ENCODE assay signal across 12 mouse cellular contexts in the genomic region with DNA sequence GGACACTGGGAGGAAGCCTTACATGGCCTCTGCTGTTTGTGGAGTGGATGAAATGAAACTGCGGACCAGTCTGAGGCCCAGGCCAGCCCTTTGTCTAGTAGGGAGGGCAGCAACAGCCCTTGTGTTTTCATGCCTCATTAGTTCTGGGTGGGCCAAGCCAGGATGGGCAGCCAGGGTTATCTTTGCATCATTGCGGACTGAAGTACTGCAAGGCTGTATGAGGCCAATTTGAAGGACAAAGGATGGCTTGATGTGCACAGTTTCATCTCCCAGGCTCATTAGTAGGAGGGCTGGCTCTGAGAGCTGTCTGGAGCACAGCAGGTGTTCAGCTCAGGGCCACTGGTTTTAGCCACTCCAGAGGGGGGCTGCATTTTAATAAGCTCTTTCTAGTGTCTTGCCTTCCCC.
DNase-seq lines count a peak whose midpoint lies in the region; ATAC-seq lines count a peak whose summit lies in the region.
"Had no signal": no experiment of that assay in that cellular context is flagged by ENCODE, and none has a peak within 500 bp of the region (broad histone marks: within the 10 kb centered on the region; RNA-seq: fewer than 3 reads in every experiment).

No protein-coding gene starts in this region.

- peaks cover 8% of the 10 kb centered on the region for H3K4me1 ChIP-seq in kidney, embryonic 14.5 days (ENCODE audit: control insufficient read depth, insufficient read depth, low read length)
- H3K4me1 ChIP-seq in embryonic facial prominence, embryonic 11.5 days (ENCODE audit: control insufficient read depth, insufficient read depth, low read length) = no peaks in the 10 kb centered on the region
- peaks cover 7% of the 10 kb centered on the region for H3K4me1 ChIP-seq in hindbrain, embryonic 16.5 days (ENCODE audit: control insufficient read depth, insufficient read depth, low read depth, low read length)
- H3K4me1 ChIP-seq in neural tube, embryonic 14.5 days (ENCODE audit: control insufficient read depth, insufficient read depth, low read length) = peaks cover 8% of the 10 kb centered on the region
- H3K4me1 ChIP-seq in liver, embryonic 12.5 days = no peaks in the 10 kb centered on the region
- H3K4me1 ChIP-seq: embryonic facial prominence, embryonic 13.5 days had no signal

- H3K9me3 ChIP-seq in kidney, embryonic 14.5 days (ENCODE audit: control insufficient read depth, low read length) = no peaks in the 10 kb centered on the region
- H3K9me3 ChIP-seq in embryonic facial prominence, embryonic 11.5 days (replicated peaks; ENCODE audit: control insufficient read depth, low read length) = no peaks in the 10 kb centered on the region
- no peaks in the 10 kb centered on the region for H3K9me3 ChIP-seq in hindbrain, embryonic 16.5 days (ENCODE audit: control insufficient read depth, low read length)
- H3K9me3 ChIP-seq in neural tube, embryonic 14.5 days (ENCODE audit: control insufficient read depth, low read length) = no peaks in the 10 kb centered on the region
- no peaks in the 10 kb centered on the region for H3K9me3 ChIP-seq in liver, embryonic 12.5 days (replicated peaks)
- H3K9me3 ChIP-seq: embryonic facial prominence, embryonic 13.5 days had no signal

- H3K27me3 ChIP-seq in kidney, embryonic 14.5 days (ENCODE audit: control insufficient read depth, insufficient read depth, low read length) = no peaks in the 10 kb centered on the region
- no peaks in the 10 kb centered on the region for H3K27me3 ChIP-seq in embryonic facial prominence, embryonic 11.5 days (ENCODE audit: control insufficient read depth, insufficient read depth, low read length)
- no peaks in the 10 kb centered on the region for H3K27me3 ChIP-seq in hindbrain, embryonic 16.5 days (replicated peaks; ENCODE audit: control insufficient read depth, insufficient read depth, low read length)
- no peaks in the 10 kb centered on the region for H3K27me3 ChIP-seq in neural tube, embryonic 14.5 days (ENCODE audit: control insufficient read depth, insufficient read depth, low read length)
- no peaks in the 10 kb centered on the region for H3K27me3 ChIP-seq in liver, embryonic 12.5 days (replicated peaks)
- H3K27me3 ChIP-seq: embryonic facial prominence, embryonic 13.5 days had no signal

- no peak overlapping the region for H3K27ac ChIP-seq in kidney, embryonic 14.5 days (ENCODE audit: low read depth, low read length)
- H3K27ac ChIP-seq in embryonic facial prominence, embryonic 11.5 days (replicated peaks; ENCODE audit: low read depth, low read length) = no peak overlapping the region
- no peak overlapping the region for H3K27ac ChIP-seq in hindbrain, embryonic 16.5 days (ENCODE audit: low read depth, low read length)
- peak overlapping the region; percentile 55; the same call in 1 of the 2 replicates for H3K27ac ChIP-seq in neural tube, embryonic 14.5 days (ENCODE audit: low read depth, low read length)
- H3K27ac ChIP-seq in liver, embryonic 12.5 days = no peak overlapping the region
- H3K27ac ChIP-seq: embryonic facial prominence, embryonic 13.5 days had no signal

- peak; percentile 64 for ATAC-seq in kidney, embryonic 14.5 days (ENCODE audit: low FRiP score, low TSS enrichment)
- ATAC-seq in embryonic facial prominence, embryonic 11.5 days (replicated peaks; ENCODE audit: insufficient number of reproducible peaks, low FRiP score, low TSS enrichment, low read depth) = peak; percentile 67; the same call in 1 of the 2 replicates
- ATAC-seq in hindbrain, embryonic 16.5 days = peak; percentile 63
- peak; percentile 65 for ATAC-seq in neural tube, embryonic 14.5 days (ENCODE audit: low read depth)
- no peak for ATAC-seq in liver, embryonic 12.5 days

- WGBS in kidney, embryonic 14.5 days = 46% methylated on average over 2 of the region's 2 CpGs
- 24% methylated on average over 2 of the region's 2 CpGs for WGBS in embryonic facial prominence, embryonic 11.5 days
- WGBS in hindbrain, embryonic 16.5 days = 16% methylated on average over 2 of the region's 2 CpGs
- WGBS in neural tube, embryonic 14.5 days = 13% methylated on average over 2 of the region's 2 CpGs
- WGBS in liver, embryonic 12.5 days (ENCODE audit: insufficient replicate concordance) = 46% methylated on average over 2 of the region's 2 CpGs

- no peak overlapping the region for H3K4me3 ChIP-seq in kidney, embryonic 14.5 days (ENCODE audit: low read length)
- H3K4me3 ChIP-seq in embryonic facial prominence, embryonic 11.5 days (ENCODE audit: low read depth, low read length) = no peak overlapping the region
- H3K4me3 ChIP-seq in hindbrain, embryonic 16.5 days (ENCODE audit: low read length) = no peak overlapping the region
- no peak overlapping the region for H3K4me3 ChIP-seq in neural tube, embryonic 14.5 days (ENCODE audit: low read depth, low read length)
- no peak overlapping the region for H3K4me3 ChIP-seq in liver, embryonic 12.5 days
- H3K4me3 ChIP-seq: embryonic facial prominence, embryonic 13.5 days had no signal

- no peak overlapping the region for H3K4me2 ChIP-seq in kidney, embryonic 14.5 days (replicated peaks; ENCODE audit: low read depth, low read length)
- no peak overlapping the region for H3K4me2 ChIP-seq in embryonic facial prominence, embryonic 11.5 days (ENCODE audit: low read depth, low read length)
- H3K4me2 ChIP-seq in hindbrain, embryonic 16.5 days (ENCODE audit: low read length) = no peak overlapping the region
- H3K4me2 ChIP-seq in neural tube, embryonic 14.5 days (ENCODE audit: low read depth, low read length) = no peak overlapping the region
- H3K4me2 ChIP-seq in liver, embryonic 12.5 days = no peak overlapping the region
- H3K4me2 ChIP-seq: embryonic facial prominence, embryonic 13.5 days had no signal

- H3K9ac ChIP-seq in kidney, embryonic 14.5 days (ENCODE audit: low read depth, low read length) = no peak overlapping the region
- no peak overlapping the region for H3K9ac ChIP-seq in embryonic facial prominence, embryonic 11.5 days (replicated peaks; ENCODE audit: low read length)
- H3K9ac ChIP-seq in hindbrain, embryonic 16.5 days (ENCODE audit: low read depth, low read length) = no peak overlapping the region
- H3K9ac ChIP-seq in neural tube, embryonic 14.5 days (replicated peaks; ENCODE audit: low read depth, low read length) = no peak overlapping the region
- no peak overlapping the region for H3K9ac ChIP-seq in liver, embryonic 12.5 days
- H3K9ac ChIP-seq: embryonic facial prominence, embryonic 13.5 days had no signal

- H3K36me3 ChIP-seq in kidney, embryonic 14.5 days (ENCODE audit: control insufficient read depth, insufficient read depth, low read length) = no peaks in the 10 kb centered on the region
- no peaks in the 10 kb centered on the region for H3K36me3 ChIP-seq in embryonic facial prominence, embryonic 11.5 days (replicated peaks; ENCODE audit: control insufficient read depth, insufficient read depth, low read depth, low read length)
- no peaks in the 10 kb centered on the region for H3K36me3 ChIP-seq in hindbrain, embryonic 16.5 days (ENCODE audit: control insufficient read depth, insufficient read depth, low read length)
- H3K36me3 ChIP-seq in neural tube, embryonic 14.5 days (ENCODE audit: control insufficient read depth, insufficient read depth, low read length) = no peaks in the 10 kb centered on the region
- H3K36me3 ChIP-seq in liver, embryonic 12.5 days = no peaks in the 10 kb centered on the region
- H3K36me3 ChIP-seq: embryonic facial prominence, embryonic 13.5 days had no signal

- DNase-seq in kidney, postnatal 10 days = no peak
- DNase-seq in embryonic facial prominence, embryonic 11.5 days (ENCODE audit: low spot score) = no peak
- no peak for DNase-seq in thymus, postnatal 36 days
- DNase-seq in layer of hippocampus, adult 11-12 months (ENCODE audit: low spot score) = no peak
- DNase-seq: gastrocnemius, postnatal 10 days; heart, postnatal 10 days; kidney, postnatal 4 days had no signal
